Mouse (Mus musculus) adrenal gland (tissue): ENCODE results near the gene Tpx2.

Source experiments
- intact Hi-C: fragments of 180-260 bp; cut with DNase I; formaldehyde crosslinking; loops from one replicate; pipeline ENCODE4 v1.15.1; 2025

Tpx2 gene

DNA sequence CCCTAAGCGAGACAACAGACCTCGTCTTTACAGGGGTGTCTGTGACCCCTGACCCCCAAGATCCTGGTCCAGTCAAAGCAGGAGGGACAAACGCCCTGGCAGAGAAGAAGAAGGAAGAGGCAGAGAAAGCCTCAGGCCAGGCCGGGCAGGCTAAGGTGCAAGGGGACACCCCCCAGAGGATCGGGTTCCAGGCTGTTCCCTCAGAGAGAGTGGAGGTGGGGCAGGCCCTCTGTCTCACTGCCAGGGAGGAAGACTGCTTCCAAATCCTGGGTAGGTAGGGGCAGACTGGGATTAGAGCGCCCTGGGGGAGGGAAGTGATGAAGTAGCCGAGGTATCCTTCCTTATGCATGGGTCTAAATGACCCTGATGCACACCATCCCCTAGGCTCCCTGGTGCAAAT, 65.7 kb downstream of the Tpx2 start:
- intact Hi-C loops = loop anchor here (5.0 kb wide), 1 partner anchor 224 kb away; no protein-coding TSS in a partner anchor

- intact Hi-C loops = loop anchor here (2.0 to 5.0 kb wide), 3 partner anchors 18 to 223 kb away; partner anchors contain the start of genes Foxs1 and Pdrg1
Observed at GRCm38 (mm10) chr2:152914310-152915120, 66.8 kb downstream of the Tpx2 start.

DNA sequence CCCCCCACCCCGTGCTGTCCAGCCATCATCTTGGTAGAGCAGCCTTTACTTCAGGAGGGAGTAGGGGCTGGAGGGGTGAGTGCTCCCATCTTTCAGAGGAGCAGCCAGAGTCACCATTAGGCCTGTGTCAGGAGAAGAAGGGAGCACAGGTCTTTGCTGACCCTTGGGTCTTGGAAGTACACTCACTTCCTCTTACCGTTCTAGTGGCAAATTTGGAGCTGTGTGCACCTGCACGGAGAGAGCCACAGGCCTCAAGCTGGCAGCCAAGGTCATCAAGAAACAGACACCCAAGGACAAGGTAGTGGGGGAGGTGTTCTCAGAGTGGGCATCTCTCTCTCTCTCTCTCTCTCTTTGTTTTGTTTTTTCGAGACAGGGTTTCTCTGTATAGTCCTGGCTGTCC, 67.7 kb downstream of the Tpx2 start:
- intact Hi-C loops = loop anchor here (2.0 to 5.0 kb wide), 2 partner anchors 17 to 102 kb away; partner anchors contain the start of genes Foxs1 and Pdrg1

- intact Hi-C loops = loop anchor here (5.0 kb wide), 1 partner anchor 101 kb away; the partner anchor contains the start of gene Pdrg1
Observed at GRCm38 (mm10) chr2:152916111-152916510, 68.3 kb downstream of the Tpx2 start.

GRCm38 (mm10) chr2:152917671-152918070, 69.9 kb downstream of the Tpx2 start:
- intact Hi-C loops = loop anchor here (5.0 kb wide), 1 partner anchor 100 kb away; the partner anchor contains the start of gene Pdrg1

DNA sequence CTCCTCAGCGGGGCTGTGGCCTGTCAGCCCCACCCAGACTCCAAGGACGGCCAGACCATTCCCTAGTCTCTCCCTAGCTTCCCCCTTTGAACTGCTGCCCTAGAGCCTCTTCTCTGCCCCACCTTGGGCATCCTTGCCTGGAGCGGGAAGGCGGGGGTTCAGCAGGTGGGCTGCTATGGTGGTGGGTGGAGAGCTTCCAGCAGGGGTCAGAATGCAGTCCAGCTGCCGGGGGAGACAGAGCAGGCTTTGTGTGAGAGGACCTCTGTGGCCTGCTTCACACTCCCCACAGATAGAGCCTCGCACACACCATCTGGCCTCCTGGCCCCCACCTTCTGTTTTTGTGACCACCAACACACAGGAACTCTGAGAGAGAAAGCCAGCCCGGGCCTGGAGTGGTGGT, 74.6 kb downstream of the Tpx2 start:
- intact Hi-C loops = no loop called here

- intact Hi-C loops = no loop called here
Observed at GRCm38 (mm10) chr2:152923621-152924020, 75.9 kb downstream of the Tpx2 start.

DNA sequence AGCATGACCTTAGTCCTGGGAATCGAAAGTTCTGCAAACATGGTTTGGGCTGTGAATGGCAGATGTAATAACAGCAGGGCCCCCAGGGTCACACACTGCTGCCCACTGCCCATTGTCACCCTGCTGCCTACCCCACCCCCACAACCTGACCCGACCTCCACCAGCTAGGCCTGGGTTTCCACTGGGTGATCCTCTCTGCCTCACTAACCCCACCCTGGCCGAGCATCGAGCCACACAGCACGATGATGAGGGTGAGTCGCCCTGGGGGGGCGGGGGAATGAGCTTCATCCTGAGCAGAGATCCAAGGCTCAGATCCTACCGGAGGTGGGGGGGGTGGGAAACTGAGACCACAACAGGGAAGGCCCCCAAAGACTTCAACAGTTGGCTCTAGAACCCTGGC, 76.4 kb downstream of the Tpx2 start:
- intact Hi-C loops = no loop called here

DNA sequence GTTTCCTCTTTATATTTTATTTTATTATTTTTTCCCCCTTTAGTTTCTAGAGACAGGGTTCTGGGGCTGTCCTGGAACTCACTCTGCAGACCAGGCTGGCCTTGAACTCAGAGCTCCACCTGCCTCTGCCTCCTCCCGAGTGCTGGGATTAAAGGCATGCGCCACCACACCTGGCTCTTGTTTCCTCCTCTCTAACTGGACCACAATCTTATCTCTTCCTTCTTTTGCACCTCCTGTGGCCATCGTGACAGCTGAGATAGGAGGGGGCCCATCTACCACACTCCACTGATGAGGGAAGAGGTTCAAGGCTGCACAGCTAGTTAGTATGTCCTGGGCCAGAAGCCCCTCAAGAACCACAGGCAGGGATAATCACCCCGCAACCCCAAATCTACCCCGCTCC, 76.8 kb downstream of the Tpx2 start:
- intact Hi-C loops = no loop called here

DNA sequence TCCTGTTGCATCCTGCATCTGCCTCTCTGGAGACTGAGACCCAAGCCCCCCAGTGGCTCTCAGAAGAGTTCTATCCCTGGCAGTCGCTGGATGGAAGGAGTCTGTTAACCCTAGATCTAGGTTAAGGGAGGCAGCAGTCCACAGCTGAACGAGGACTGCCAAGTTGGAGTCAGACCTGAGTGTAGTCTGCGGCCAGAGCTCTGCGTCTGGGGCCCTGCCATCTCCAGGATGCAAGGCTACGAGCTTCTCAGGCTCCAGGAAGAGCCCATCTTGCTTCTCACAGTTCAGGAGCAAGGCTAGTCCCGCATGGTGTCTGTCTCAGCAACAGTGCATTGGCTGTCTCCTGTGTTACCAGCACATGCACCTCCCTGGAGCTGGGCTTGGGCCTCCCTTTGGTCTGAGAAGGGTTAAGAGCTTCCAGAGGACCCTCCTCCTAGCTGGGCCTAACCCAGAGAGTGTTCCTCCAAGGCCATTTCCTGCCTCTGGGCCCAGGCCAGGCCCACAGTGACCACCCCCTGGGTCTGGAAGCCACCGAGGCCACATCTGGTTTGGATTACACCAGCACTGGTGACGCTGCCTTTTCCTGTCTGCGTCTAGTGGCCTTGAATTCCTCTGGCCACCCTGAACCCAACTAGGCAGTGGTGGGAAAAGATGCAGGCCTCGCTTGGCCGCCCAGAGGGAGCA, 77.6 kb downstream of the Tpx2 start:
- intact Hi-C loops = no loop called here

- intact Hi-C loops = no loop called here
Observed at GRCm38 (mm10) chr2:152926896-152927295, 79.1 kb downstream of the Tpx2 start.

DNA sequence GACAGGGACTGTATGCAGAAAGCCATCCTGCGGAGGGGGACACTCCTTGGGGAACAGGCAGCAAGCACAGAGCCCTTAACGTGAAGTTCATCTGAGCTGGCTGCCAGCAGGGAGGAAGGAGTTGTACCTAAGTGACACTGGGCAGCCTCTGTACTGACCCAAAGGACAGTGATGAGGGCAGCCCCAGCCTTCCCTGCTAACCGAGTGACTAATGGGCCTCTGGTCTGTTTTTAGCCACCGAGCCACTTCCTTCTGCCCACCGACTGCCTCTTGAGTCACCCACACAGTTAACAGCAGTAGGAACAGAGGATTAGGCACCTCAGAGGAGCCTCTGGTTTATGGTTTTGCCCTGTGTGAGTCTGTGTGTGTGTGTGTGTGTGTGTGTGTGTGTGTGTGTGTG, 79.6 kb downstream of the Tpx2 start:
- intact Hi-C loops = no loop called here

GRCm38 (mm10) chr2:152928219-152928987, 80.6 kb downstream of the Tpx2 start:
- intact Hi-C loops = no loop called here

- intact Hi-C loops = no loop called here
Observed at GRCm38 (mm10) chr2:152928988-152929370, 81.2 kb downstream of the Tpx2 start.

DNA sequence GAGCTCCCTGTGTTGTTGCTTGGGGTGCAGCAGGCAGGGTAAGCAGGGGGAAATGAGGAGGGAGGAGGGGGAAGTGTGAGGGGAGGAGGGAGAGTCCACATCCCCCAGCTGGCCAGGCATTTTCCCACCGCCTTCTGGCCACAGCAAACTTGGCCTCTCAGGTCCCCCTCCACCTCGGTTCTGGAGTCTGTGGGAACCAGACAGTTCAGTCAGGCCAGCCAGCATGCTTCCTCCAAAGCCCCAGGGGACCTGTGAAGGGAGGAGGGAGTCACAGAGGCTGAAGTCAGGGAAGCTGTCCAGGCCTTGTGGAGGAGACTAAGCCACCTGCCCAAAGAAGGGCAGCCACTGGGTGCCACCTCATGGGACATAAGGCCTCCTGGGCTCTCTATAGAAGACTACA, 82.5 kb downstream of the Tpx2 start:
- intact Hi-C loops = no loop called here

DNA sequence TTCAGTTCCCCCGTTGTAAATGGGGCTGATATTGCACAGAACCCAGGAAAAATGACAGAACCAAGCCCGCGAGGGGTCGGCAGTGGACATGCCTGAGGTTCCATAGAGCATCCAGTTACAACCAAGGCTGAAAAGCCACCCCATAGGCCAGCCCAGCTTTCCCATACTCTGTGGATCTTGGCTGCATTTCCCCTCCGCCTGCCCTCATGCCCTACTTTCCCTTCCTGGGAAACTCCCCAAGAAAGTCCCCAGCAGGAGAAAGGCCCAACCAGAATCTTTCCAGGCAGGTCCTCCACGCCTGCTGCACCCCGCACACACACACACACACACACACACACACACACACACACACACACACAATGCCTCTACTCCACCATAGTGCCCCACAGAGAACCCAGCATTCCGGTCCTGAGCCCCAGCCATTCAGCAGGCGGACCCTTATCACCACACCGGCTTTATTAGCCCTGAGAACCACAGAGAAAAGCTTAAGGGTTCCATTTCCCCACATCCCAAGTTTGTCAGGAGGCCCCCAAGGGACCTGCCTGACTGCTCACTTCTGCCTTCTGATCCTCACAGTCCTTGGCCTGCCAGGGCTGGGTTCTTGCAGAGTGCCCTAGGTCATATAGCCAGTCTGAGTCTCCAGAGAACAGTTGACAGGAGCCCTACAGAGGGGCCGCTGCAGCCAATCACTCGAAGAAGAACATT, 83.8 kb downstream of the Tpx2 start:
- intact Hi-C loops = loop anchor here (2.0 kb wide), 1 partner anchor 17 kb away; no protein-coding TSS in a partner anchor

- intact Hi-C loops = loop anchor here (2.0 kb wide), 1 partner anchor 18 kb away; no protein-coding TSS in a partner anchor
Observed at GRCm38 (mm10) chr2:152933048-152933447, 85.3 kb downstream of the Tpx2 start, which contains the start of gene Foxs1. Gene Foxs1 (minus strand): TSS chr2:152933208.

DNA sequence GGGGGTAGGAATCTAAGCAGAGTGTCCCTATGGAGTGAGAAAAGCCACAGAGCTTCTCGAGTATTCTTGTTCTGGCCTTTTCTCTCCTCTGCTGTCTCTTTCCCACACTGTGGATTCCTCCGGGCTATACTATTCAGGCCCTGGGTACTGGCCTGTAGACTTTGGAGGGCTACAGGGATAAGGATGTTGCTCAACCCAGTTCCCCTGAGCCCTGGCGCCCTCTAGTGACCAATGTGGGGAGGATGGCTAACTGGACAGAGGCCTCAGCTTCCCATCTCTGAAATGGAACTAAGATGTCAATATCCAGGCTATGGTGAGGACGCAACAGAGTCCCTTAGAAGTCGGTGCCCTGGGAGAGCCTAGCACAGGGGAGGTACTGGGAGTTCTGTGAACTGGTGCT, 85.8 kb downstream of the Tpx2 start:
- intact Hi-C loops = loop anchor here (2.0 kb wide), 1 partner anchor 19 kb away; no protein-coding TSS in a partner anchor

DNA sequence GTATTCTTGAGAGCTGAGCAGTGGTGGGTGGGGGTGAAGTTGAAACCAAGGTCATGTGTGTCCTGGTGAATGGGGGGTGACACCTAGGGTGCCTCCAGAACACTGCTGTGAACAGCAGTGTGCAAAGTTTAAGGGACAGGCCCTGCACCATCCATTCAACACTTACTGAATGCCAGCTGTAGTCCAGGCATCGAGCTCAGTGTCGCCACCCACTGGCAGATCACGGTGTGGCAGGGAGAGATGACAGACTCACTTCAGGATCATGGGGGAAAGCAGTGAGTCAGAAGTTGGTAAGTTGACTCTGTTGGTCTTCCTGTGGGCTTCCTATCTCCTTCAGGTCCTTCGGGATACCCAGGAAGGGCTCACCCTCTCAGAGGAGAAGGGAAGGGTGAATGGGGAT, 92.1 kb downstream of the Tpx2 start:
- intact Hi-C loops = loop anchor here (5.0 kb wide), 1 partner anchor 77 kb away; the partner anchor contains the start of gene Pdrg1

DNA sequence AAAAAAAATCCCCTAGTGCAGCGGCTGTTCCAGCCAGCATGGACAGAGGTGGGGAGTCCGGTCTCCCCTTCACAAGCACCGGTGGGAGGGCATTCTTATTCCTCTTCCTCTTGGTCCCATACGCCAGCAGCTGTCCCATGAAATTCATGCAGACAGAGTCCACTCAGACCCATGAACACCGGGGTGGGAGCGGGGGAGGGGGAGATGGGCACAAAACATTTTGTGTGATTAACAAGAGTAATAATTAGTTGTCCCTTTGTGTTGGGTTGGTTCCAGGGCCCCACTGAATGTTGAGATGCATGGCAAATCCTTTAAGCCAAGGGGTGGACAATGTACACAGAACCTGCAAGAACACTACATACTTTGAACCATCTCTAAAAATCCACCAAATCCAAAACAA, 93.3 kb downstream of the Tpx2 start:
- intact Hi-C loops = no loop called here

GRCm38 (mm10) chr2:152941776-152942175, 94.0 kb downstream of the Tpx2 start:
- intact Hi-C loops = no loop called here
